Mouse (Mus musculus) brain, adult 2 months (tissue): Measurements from ENCODE around the gene Tmem160.
A peak's percentile ranks its signal among the peaks of the same experiment; 100 is the strongest.

Experiments used
- DNase-seq: peaks from one replicate; pipeline ENCODE4 v3.0.0; 2011; ENCODE audit warnings: low read depth, low spot score

Gene Tmem160

DNA sequence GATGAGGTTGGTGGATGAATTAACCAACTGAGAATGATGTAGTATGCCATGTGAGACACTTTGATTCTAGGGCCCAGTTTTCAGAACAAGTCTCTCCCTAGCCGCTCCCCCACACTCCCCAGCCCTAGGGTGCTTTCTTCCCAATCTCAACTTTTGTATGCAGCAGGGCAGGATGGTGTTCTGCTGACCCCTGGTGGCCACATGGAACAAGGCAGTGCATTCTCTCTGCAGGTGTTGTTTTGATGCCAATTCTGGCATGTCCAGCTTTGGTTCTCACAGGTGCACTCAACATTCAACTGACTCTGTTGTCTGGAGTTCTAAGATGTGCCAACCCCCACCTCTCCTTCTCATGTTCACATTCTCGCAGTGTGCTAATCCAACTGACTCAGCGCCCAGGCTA lies 39.2 kb downstream of the Tmem160 start:
- DNase-seq: peak; percentile 82

DNA sequence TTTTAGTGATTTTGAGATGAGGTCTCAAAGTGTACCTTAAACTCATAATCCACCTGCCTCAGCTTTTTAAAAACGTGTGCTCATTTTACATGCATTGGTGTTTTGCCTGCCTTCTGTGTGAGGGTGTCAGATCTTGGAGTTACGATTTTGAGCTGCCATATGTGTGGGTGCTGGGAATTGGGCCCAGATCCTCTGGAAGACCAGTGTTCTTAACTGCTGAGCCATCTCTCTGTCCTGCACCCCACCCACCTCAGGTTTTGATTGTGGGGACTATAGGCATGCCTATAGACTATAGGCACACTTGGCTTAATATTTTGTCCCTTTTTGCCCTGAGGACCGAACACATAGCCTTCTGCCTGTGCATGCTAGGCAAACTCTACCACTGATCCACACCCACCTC lies 39.6 kb downstream of the Tmem160 start:
- peak; percentile 42 for DNase-seq

DNA sequence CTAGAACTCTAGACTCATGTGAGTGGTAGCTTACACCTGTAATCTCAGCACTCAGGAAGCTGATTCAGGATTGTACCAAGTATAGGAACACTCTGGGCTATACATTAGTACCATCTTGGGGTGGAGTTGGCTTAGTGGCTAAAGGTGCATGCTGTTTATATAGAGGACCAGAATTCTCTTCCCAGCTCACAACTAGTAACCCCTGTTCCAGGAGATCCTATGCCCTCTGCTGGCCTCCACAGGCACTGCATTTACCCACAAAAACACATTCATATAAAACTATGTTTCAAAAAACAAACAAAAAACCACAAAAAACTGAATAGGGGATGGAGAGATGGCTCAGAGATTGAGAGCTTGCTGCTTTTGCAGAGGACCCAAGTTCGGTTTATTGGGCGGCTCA lies 40.8 kb downstream of the Tmem160 start:
- peak; percentile 57 for DNase-seq

DNA sequence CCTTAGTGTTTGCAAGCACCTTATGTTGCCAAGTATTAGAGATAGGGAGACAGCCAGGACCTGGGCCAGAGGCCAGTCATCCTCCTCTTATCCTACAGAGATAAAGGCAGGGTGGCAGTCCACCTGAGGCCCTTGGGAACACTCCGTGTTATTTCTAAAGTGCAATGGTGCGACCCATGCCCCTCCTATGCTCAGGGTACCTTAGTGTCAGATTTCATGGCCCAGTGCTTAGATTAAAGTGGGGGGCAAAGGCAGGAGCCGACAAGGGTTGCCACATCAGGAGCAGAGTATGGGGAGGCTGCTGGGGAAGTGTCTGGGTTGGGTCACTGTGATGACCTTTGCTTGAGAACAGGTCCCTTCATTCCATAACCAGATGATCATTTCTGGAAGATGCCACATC lies 43.7 kb downstream of the Tmem160 start:
- no peak for DNase-seq

DNA sequence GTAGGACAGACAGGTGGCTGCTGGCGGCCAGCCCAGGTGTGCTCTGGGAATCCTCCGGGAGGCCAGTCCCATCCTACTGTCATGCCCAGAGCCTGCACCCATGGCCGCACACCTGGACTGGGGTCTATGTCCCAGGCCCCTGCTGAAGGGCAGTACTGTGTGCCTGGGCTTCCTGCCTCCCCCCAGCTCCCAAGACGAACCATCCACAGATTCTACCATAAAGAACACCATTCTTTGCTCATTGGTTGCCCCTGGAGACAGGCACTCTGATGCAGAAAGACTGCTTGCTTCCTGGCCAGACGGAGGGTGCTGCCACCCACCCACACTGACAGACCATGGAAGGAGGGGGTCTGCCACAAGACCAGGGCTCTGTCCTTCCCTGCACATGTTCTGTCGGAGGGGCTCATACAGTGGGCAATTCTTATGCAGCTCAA lies 47.1 kb downstream of the Tmem160 start:
- no peak for DNase-seq

DNA sequence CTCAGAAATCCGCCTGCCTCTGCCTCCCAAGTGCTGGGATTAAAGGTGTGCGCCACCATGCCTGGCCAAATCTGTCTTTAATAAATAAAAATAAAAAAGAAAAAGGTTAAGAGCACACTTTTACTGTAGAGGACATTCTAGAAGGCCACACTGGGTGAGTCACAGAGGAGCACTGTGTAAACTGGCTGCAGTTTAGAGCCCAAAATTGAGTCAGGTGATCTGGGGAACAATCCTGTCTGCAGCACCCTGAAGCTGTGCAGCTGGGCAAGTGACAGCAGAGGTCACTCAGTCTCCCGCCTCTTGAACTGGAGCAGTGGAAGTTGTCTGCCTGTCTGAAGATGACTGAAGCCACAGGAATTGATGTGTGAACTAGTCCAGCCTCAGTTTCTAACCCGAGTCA lies 49.0 kb downstream of the Tmem160 start:
- DNase-seq: peak; percentile 33

DNA sequence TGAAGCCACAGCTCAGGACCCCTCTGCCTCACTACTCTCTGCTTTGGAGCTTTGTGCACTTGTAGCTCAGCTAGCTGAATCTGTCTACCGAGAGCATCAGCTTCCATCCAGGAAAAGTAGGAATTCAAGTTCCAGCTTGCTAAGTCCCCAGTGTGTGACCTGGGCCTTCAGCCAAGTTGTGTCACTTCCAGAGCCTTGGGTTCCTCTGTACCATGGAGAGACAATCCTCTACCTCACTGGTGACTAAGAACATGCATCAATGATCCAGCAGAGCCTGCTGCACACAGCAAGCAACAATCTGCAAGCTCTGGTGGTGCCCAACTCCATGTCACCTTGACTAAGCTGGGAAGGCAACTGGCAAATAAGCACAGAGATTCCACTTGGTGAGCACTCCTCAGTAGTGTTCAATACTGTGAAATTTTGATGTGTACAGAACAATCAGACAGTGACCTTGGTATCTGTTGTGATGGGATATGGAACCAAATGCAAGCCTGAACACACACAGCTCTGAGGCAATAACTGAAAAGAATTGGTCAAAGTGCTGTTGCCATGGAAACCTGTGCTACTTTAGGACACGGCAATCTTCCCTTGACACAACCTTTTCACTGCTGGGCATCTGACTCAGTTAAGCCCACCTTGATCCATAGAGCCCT lies 52.1 kb downstream of the Tmem160 start:
- peak; percentile 71 for DNase-seq
